Mouse (Mus musculus) yolk sac, embryonic 10.5 days (tissue): Measurements from ENCODE around the gene Olfr355.

Experiments used
- DNase-seq: peaks from one replicate; pipeline ENCODE4 v3.0.0-alpha.2; 2017; ENCODE audit warnings: low spot score

Gene Olfr355

DNA sequence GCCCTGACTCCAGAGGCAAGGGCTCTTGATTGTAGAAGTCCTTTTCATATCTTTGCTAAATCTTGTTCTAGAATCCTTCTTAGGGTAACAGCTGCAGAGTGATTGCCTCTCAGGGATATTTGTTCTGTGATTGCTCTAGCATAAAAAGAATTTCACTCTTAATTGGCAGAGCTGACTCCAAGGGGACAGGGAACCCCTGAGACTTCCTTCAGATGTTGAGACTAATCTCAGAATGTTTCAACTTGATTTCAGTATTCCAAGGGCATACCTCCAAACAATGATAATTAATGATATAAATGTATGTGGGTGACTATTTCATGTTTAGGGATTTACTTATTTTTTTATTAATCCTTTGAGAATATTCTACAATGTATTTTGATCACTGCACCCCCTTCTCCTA is at the start of gene Olfr355:
Olfr355 (minus strand) TSS at position 101 of the 400 bp plus-strand sequence.
- DNase-seq, result no peak

DNA sequence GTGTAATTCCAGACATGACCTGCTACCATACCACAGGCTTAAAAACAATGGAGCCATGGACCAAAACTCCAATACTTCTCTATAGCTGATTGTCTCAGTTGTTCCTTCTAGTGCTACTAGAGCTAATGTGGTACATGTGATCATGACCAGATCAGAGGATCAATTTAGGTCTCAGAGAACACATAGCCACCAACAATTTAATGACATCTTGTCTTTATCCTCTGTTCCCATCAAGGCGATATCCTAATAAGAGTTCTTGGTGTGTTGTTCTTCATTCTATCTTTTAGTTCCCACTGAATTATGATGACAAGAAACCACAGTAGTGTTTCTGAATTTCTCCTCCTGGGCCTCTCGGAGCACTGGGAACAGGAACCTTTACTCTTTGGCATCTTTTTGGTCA is 8.1 kb upstream of the Olfr355 start, which contains the start of gene Olfr356:
Olfr356 (plus strand) TSS at position 301 of the 400 bp plus-strand sequence.
- DNase-seq, result no peak

DNA sequence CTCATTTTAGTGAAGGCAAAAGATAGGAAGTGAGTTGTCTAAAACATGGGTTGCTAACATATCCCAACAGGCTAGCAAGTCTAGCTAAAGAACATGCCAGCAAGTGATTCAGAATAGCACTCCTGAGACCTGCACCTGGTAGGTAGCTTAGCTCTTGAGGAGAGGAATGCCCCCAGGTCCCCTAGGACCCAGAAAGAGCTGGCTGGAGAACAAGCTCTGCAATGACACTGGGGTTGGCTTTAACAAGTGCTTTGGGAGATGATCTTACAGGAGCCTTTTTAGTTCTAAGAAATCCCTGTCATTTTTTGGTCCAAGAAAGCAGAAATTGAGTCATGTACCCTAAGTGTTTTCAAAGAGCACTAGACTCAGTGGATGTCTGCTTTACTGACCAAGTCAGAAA is 23.3 kb downstream of the Olfr355 start, which contains the start of gene Olfr354:
Olfr354 (plus strand) TSS at position 301 of the 400 bp plus-strand sequence.
- DNase-seq, result no peak

DNA sequence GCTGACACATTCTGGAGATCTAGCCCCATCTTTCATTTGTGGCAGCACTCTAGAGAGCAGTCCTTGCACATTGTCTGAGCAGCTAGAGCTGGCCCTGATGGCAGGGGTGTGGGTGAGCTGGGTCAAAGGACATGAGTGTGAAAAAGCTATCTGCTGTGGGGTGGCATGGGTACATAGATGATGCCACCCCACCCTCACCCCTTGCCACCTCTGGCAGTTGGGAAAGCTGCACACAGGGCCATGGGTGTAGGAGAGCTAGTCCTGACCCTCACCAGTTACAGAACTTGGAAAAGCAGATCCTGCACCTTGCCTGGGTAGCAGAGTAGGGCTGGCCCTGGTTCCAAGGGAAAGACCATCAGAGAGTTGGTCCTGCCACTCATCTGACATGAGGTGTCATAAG is 31.6 kb downstream of the Olfr355 start:
- no peak for DNase-seq

DNA sequence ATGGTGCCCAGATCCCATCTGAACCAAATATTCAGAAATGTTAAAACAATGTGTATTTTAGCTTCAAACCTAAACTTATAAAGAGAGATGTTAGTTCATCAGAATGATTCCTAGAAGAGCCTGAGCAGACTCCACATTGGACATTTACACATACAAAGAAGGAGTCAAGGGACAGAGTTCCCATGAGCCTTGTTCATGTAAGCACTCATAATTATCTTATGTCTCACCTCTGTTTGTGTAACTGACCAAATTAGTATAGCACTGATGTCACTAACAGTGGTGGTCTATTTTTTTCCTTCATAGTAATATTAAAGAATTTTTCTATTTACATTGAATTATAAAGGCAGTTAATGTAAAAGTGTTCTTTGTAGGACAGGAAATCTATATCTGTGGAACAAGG is 35.9 kb downstream of the Olfr355 start, which contains the start of gene Olfr353:
Olfr353 (minus strand) TSS at position 101 of the 400 bp plus-strand sequence.
- no peak for DNase-seq
